Mouse (Mus musculus) T-helper 1 cell (primary cell): ENCODE data around the gene Klk1b21.

Experiments used
- in situ Hi-C: fragments of 300-600 bp; cut with MboI, MseI; formaldehyde crosslinking; loops from one replicate; pipeline ENCODE4 v1.15.1; 2025; ENCODE audit warnings: high pct_unique_total_duplicates

Klk1b21 gene

GRCm38 (mm10) chr7:44102028-44102427 lies at the start of gene Klk1b21:
Klk1b21 (plus strand) TSS chr7:44102328.
- in situ Hi-C loops = loop anchor here (10.0 kb wide), 1 partner anchor 693 kb away; no protein-coding TSS in a partner anchor

GRCm38 (mm10) chr7:44072117-44072516 lies 30.0 kb upstream of the Klk1b21 start:
- in situ Hi-C loops = no loop called here

GRCm38 (mm10) chr7:44077703-44078102 lies 24.4 kb upstream of the Klk1b21 start:
- in situ Hi-C loops = no loop called here

GRCm38 (mm10) chr7:44096111-44096510 lies 6.0 kb upstream of the Klk1b21 start:
- in situ Hi-C loops = loop anchor here (10.0 kb wide), 1 partner anchor 861 kb away; no protein-coding TSS in a partner anchor

GRCm38 (mm10) chr7:44112373-44112772 lies 10.2 kb downstream of the Klk1b21 start, which contains the start of gene Klk1b22:
Klk1b22 (plus strand) TSS chr7:44112673.
- in situ Hi-C loops = loop anchor here (5.0 kb wide), 1 partner anchor 65 kb away; no protein-coding TSS in a partner anchor

GRCm38 (mm10) chr7:44123445-44123844 lies 21.3 kb downstream of the Klk1b21 start:
- in situ Hi-C loops = loop anchor here (10.0 kb wide), 1 partner anchor 1921 kb away; no protein-coding TSS in a partner anchor

- in situ Hi-C loops = no loop called here
Measured at GRCm38 (mm10) chr7:44136467-44136866, 34.3 kb downstream of the Klk1b21 start, which contains the start of gene Klk1b16. Klk1b16 (plus strand) TSS chr7:44136767.
